Mouse (Mus musculus): ENCODE results near the gene Fut8. TPM values are rescaled to one million over a fixed set of nuclear protein-coding genes. Genes with fewer than 3 reads are reported as not detected.
"Not testable (repeated sequence)": the region's sequence is repeated elsewhere in the genome, so short reads cannot be mapped to it uniquely, and the experiment has no call there.

Gene Fut8
- total RNA-seq, 2 experiments from 2014 or later = 18.0 to 19.6 TPM

GRCm38 (mm10) chr12:77220616-77221015 lies 17.3 kb upstream of the Fut8 start:
- intact Hi-C loops (cut with DNase I) = no loop called here
- no peak for DNase-seq (ENCODE audit: low spot score)

- no peak for DNase-seq (ENCODE audit: low spot score)
- intact Hi-C loops (cut with DNase I) = no loop called here
Observed at GRCm38 (mm10) chr12:77222272-77222874, 15.6 kb upstream of the Fut8 start.

- intact Hi-C loops (cut with DNase I) = no loop called here
- no peak for DNase-seq (ENCODE audit: low spot score)
Observed at GRCm38 (mm10) chr12:77223595-77223994, 14.3 kb upstream of the Fut8 start.

GRCm38 (mm10) chr12:77224121-77224520 lies 13.8 kb upstream of the Fut8 start:
- DNase-seq (ENCODE audit: low spot score) = no peak
- intact Hi-C loops (cut with DNase I) = no loop called here

GRCm38 (mm10) chr12:77224891-77225290 lies 13.0 kb upstream of the Fut8 start:
- intact Hi-C loops (cut with DNase I) = no loop called here

GRCm38 (mm10) chr12:77225727-77226126 lies 12.2 kb upstream of the Fut8 start:
- DNase-seq (ENCODE audit: low spot score) = no peak
- intact Hi-C loops (cut with DNase I) = no loop called here

More at GRCm38 (mm10) chr12:77224891-77225290, 13.0 kb upstream of the Fut8 start:
- DNase-seq (ENCODE audit: low spot score) = no peak

- intact Hi-C loops (cut with DNase I) = loop anchor here (5.0 kb wide), 3 partner anchors 184 to 399 kb away; no protein-coding TSS in a partner anchor
- no peak for DNase-seq (ENCODE audit: low spot score)
Observed at GRCm38 (mm10) chr12:77235958-77236357, 2.0 kb upstream of the Fut8 start.

- intact Hi-C loops (cut with DNase I) = loop anchor here (5.0 kb wide), 3 partner anchors 186 to 401 kb away; no protein-coding TSS in a partner anchor
- DNase-seq (ENCODE audit: low spot score) = peak; percentile 89
Observed at GRCm38 (mm10) chr12:77238531-77239389, 835 bp downstream of the Fut8 start.

GRCm38 (mm10) chr12:77239390-77240061 lies 1.6 kb downstream of the Fut8 start:
- DNase-seq (ENCODE audit: low spot score) = no peak
- intact Hi-C loops (cut with DNase I) = loop anchor here (2.0 to 10.0 kb wide), 7 partner anchors 187 to 545 kb away; no protein-coding TSS in a partner anchor

GRCm38 (mm10) chr12:77240372-77240771 lies 2.4 kb downstream of the Fut8 start:
- intact Hi-C loops (cut with DNase I) = loop anchor here (2.0 to 10.0 kb wide), 4 partner anchors 224 to 544 kb away; no protein-coding TSS in a partner anchor
- no peak for DNase-seq (ENCODE audit: low spot score)

GRCm38 (mm10) chr12:77240839-77241238 lies 2.9 kb downstream of the Fut8 start:
- no peak for DNase-seq (ENCODE audit: low spot score)
- intact Hi-C loops (cut with DNase I) = loop anchor here (2.0 to 10.0 kb wide), 4 partner anchors 224 to 544 kb away; no protein-coding TSS in a partner anchor

GRCm38 (mm10) chr12:77262650-77263049 lies 24.7 kb downstream of the Fut8 start:
- intact Hi-C loops (cut with DNase I) = no loop called here

GRCm38 (mm10) chr12:77263816-77264215 lies 25.9 kb downstream of the Fut8 start:
- no peak for DNase-seq (ENCODE audit: low spot score)
- intact Hi-C loops (cut with DNase I) = no loop called here

More at GRCm38 (mm10) chr12:77262650-77263049, 24.7 kb downstream of the Fut8 start:
- no peak for DNase-seq (ENCODE audit: low spot score)

- intact Hi-C loops (cut with DNase I) = no loop called here
Observed at GRCm38 (mm10) chr12:77270694-77271093, 32.8 kb downstream of the Fut8 start.

GRCm38 (mm10) chr12:77288507-77288906 lies 50.6 kb downstream of the Fut8 start:
- intact Hi-C loops (cut with DNase I) = no loop called here
- DNase-seq (ENCODE audit: low spot score) = no peak

More at GRCm38 (mm10) chr12:77270694-77271093, 32.8 kb downstream of the Fut8 start:
- no peak for DNase-seq (ENCODE audit: low spot score)

GRCm38 (mm10) chr12:77291017-77291416 lies 53.1 kb downstream of the Fut8 start:
- DNase-seq (ENCODE audit: low spot score) = no peak
- intact Hi-C loops (cut with DNase I) = no loop called here

- intact Hi-C loops (cut with DNase I); DNase-seq (ENCODE audit: low spot score): not testable (repeated sequence)
Observed at GRCm38 (mm10) chr12:77291864-77292263, 53.9 kb downstream of the Fut8 start.

- intact Hi-C loops (cut with DNase I) = no loop called here
- DNase-seq (ENCODE audit: low spot score) = no peak
Observed at GRCm38 (mm10) chr12:77292375-77293258, 54.7 kb downstream of the Fut8 start.

- intact Hi-C loops (cut with DNase I) = no loop called here
- DNase-seq (ENCODE audit: low spot score) = no peak
Observed at GRCm38 (mm10) chr12:77296119-77296518, 58.2 kb downstream of the Fut8 start.

Data from heart, postnatal 25 days (tissue).